Mouse (Mus musculus) forebrain, postnatal 0 days (tissue): ENCODE data around the gene 1110059E24Rik. TPM values are rescaled to one million over a fixed set of nuclear protein-coding genes. Genes with fewer than 3 reads are reported as not detected.
"Not testable (repeated sequence)": the region's sequence is repeated elsewhere in the genome, so short reads cannot be mapped to it uniquely, and the experiment has no call there.

Source experiments
- ATAC-seq: fragments of 200-750 bp; cut with Nextera tagmentation; 2 replicates; pipeline ENCODE4 v1.8.0; 2017; ENCODE audit warnings: mild to moderate bottlenecking, moderate library complexity
- DNase-seq: peaks from one replicate; pipeline ENCODE4 v3.0.0-alpha.2; 2015
- H3K27ac ChIP-seq: fragments of 300-500 bp; sonication (generic); 2 replicates; pipeline ENCODE4 v1.5.1; 2014; ENCODE audit warnings: low read depth, mild to moderate bottlenecking, antibody characterized with exemption, low read length, moderate library complexity, mixed read lengths
- H3K27me3 ChIP-seq: fragments of 300-500 bp; sonication (generic); 2 replicates; pipeline ENCODE4 v1.6.1; 2014; ENCODE audit warnings: mild to moderate bottlenecking, low read length, mixed read lengths; ENCODE audit not compliant: insufficient read depth
- H3K36me3 ChIP-seq: fragments of 300-500 bp; sonication (generic); 2 replicates; pipeline ENCODE4 v1.6.1; 2014; ENCODE audit warnings: mild to moderate bottlenecking, moderate library complexity; ENCODE audit not compliant: insufficient read depth
- H3K4me1 ChIP-seq: fragments of 300-500 bp; sonication (generic); 2 replicates; pipeline ENCODE4 v1.6.1; 2014; ENCODE audit warnings: antibody characterized with exemption; ENCODE audit not compliant: insufficient read depth
- H3K4me2 ChIP-seq: fragments of 300-500 bp; sonication (generic); 2 replicates; pipeline ENCODE4 v1.6.1; 2014; ENCODE audit warnings: low read depth, mild to moderate bottlenecking, moderate library complexity
- H3K4me3 ChIP-seq: fragments of 300-500 bp; sonication (generic); 2 replicates; pipeline ENCODE4 v1.5.1; 2014; ENCODE audit warnings: low read depth, low read length, mixed read lengths
- H3K9ac ChIP-seq: fragments of 300-500 bp; sonication (generic); 2 replicates; pipeline ENCODE4 v1.6.1; 2014; ENCODE audit warnings: mild to moderate bottlenecking
- H3K9me3 ChIP-seq: fragments of 300-500 bp; sonication (generic); 2 replicates; pipeline ENCODE4 v1.6.1; 2016; ENCODE audit warnings: low read length
- CTCF ChIP-seq: sonication (generic); IDR thresholded peaks from 2 replicates; pipeline ENCODE4 v1.5.1; 2016; ENCODE audit warnings: antibody characterized with exemption, control low read depth, low read depth
- WGBS: fragments of 180-500 bp; shearing (Covaris S2); extraction: QIAGEN DNeasy Blood & Tissue Kit; methylation state at CpG from one replicate; pipeline ENCODE4 v1.1.7; 2014; 5-methylcytosine and 5-hydroxymethylcytosine counted together
- polyA plus RNA-seq: library from polyadenylated mRNA; unstranded; fragments of >200 nt; fragmentation: Nextera tagmentation; extraction: Ambion mirVana; gene quantifications from 2 replicates; pipeline ENCODE4 v1.2.1, GENCODE M21; 2015
- total RNA-seq: library from RNA; depleted of rRNA; stranded (reverse); fragments of >200 nt; gene quantifications from 2 replicates; pipeline ENCODE4 v1.2.3, GENCODE M21; 2014

1110059E24Rik gene
- total and polyA plus RNA-seq, 2 experiments from 2014 or later = 45.8 to 56.9 TPM

- DNase-seq (no peak), ATAC-seq (no peak)
- H3K36me3 ChIP-seq = no peaks in the 10 kb centered on the region
- no peak overlapping the region for H3K4me2 ChIP-seq
- no peak overlapping the region for H3K4me3 ChIP-seq
- H3K9ac ChIP-seq = no peak overlapping the region
- H3K27me3 ChIP-seq = no peaks in the 10 kb centered on the region
- WGBS = 74% methylated on average over 6 of the region's 6 CpGs
- no peak for TF ChIP-seq CTCF
- no peaks in the 10 kb centered on the region for H3K9me3 ChIP-seq
- H3K4me1 ChIP-seq = no peaks in the 10 kb centered on the region
- H3K27ac ChIP-seq = no peak overlapping the region
These were observed 42.5 kb downstream of the 1110059E24Rik start for GRCm38 (mm10) chr19:21610240-21610639.

DNA sequence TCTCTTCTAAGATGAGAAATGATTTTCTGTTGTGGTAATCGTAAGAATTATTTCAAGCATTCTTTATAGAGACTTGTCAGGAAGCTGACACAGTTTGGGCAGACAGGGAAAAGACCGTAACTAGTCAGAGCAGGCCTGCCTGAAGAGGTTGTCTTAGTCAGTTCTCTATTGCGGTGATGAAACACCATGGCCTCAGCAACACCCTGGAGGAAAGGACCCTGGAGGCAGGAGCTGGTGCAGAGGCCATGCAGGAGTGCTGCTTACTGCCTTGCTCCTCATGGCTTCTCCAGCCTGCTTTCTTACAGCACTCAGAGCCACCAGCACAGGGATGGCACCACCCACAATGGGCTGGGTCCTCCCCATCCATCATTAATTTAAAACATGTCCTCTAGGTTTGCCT lies 47.5 kb downstream of the 1110059E24Rik start:
- H3K9ac ChIP-seq = no peak overlapping the region
- no peak for ATAC-seq

GRCm38 (mm10) chr19:21603836-21604235 lies 48.9 kb downstream of the 1110059E24Rik start:
- no peak overlapping the region for H3K9ac ChIP-seq
- H3K36me3 ChIP-seq = no peaks in the 10 kb centered on the region
- H3K4me2 ChIP-seq = no peak overlapping the region
- H3K27ac ChIP-seq = no peak overlapping the region
- H3K27me3 ChIP-seq = no peaks in the 10 kb centered on the region
- no peak for DNase-seq
- no peaks in the 10 kb centered on the region for H3K9me3 ChIP-seq
- no peak overlapping the region for H3K4me3 ChIP-seq
- no peak for TF ChIP-seq CTCF
- WGBS = 74% methylated on average over 3 of the region's 3 CpGs
- no peak for ATAC-seq
- H3K4me1 ChIP-seq = no peaks in the 10 kb centered on the region

More for the DNA sequence above, 47.5 kb downstream of the 1110059E24Rik start:
- no peak for DNase-seq
- Histone ChIP-seq H3K9me3 (no peaks in the 10 kb centered on the region), H3K4me3 (no peak overlapping the region), H3K4me1 (no peaks in the 10 kb centered on the region), H3K27ac (no peak overlapping the region), H3K4me2 (no peak overlapping the region), H3K27me3 (no peaks in the 10 kb centered on the region), H3K36me3 (no peaks in the 10 kb centered on the region)
- no peak for TF ChIP-seq CTCF
- 86% methylated on average over 3 of the region's 3 CpGs for WGBS

DNA sequence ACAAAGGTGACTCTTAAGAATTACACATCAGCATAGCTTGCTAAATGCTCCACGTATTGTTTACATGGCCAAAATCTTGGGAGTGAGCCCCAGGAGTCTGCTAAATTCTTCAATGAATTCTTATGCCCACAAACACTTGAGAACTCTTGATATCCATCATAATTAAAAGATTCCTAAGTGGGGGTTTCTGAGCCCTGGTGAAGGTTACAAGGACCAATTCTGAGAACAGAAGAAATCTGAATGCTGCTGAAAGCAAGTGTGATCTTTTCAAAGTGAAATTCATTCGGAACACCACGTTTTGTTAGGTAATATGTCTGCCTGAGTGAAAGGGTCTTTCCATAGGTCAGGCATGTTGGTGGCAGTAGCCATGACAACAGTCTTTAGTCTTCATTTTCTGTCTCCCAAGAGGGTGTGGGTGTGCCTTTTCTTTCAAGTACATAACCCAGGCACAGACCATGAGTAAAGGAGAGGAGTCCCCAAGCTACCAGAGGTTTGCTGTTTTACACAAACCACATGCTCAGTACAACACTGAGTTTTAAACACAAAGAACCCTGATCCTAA lies 51.2 kb downstream of the 1110059E24Rik start:
- Histone ChIP-seq H3K4me2 (no peak overlapping the region), H3K9ac (no peak overlapping the region), H3K4me3 (no peak overlapping the region), H3K4me1 (no peaks in the 10 kb centered on the region), H3K36me3 (no peaks in the 10 kb centered on the region), H3K9me3 (no peaks in the 10 kb centered on the region), H3K27me3 (no peaks in the 10 kb centered on the region), H3K27ac (no peak overlapping the region)
- no peak for ATAC-seq
- no peak for DNase-seq
- no peak for TF ChIP-seq CTCF
- WGBS = 19% methylated on average over 3 of the region's 3 CpGs

DNA sequence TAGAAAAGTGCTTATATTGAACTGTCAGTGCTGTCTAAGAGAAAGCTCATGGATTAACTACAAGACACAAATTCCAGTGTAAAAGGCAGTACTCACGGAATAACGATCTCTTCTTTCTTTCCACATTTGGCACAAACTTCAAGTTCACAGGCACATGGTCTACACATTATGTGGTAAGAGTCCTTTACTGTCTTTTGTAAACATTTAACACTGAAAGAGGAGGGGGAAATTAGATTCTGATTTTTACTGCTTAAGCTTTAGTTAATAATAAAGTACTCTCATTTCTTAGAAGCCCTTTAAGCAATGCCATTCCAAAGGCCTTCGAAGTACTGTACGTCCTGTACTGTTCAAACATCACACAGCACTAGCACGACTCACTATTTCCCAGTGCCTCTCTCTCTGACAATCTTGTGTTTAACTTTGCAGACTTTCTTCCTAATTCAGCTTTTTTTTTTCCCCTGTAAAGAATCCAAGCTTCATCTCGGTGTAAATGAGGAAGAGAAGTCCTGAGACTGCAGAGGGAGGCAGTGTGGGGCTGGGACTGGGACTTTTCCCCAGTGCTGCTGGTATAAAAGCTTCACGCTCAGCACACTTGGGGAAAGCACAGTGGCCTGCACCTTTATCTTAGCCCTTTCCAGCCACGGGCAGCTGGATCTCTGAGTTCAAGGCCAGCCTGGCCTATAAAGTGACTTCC lies 54.0 kb downstream of the 1110059E24Rik start:
- WGBS = 38% methylated on average over 8 of the region's 8 CpGs

GRCm38 (mm10) chr19:21594676-21595075 lies 58.1 kb downstream of the 1110059E24Rik start:
- no peaks in the 10 kb centered on the region for H3K27me3 ChIP-seq
- no peak for ATAC-seq
- TF ChIP-seq CTCF = no peak
- 81% methylated on average over 1 of the region's 1 CpGs for WGBS
- H3K4me3 ChIP-seq = no peak overlapping the region
- no peak for DNase-seq
- H3K4me2 ChIP-seq = no peak overlapping the region
- H3K4me1 ChIP-seq = no peaks in the 10 kb centered on the region
- no peaks in the 10 kb centered on the region for H3K36me3 ChIP-seq
- H3K27ac ChIP-seq = no peak overlapping the region
- no peak overlapping the region for H3K9ac ChIP-seq
- no peaks in the 10 kb centered on the region for H3K9me3 ChIP-seq

More for the DNA sequence above, 54.0 kb downstream of the 1110059E24Rik start:
- DNase-seq (no peak), ATAC-seq (no peak; the same call in 1 of the 2 replicates)
- H3K4me2 ChIP-seq = no peak overlapping the region
- no peaks in the 10 kb centered on the region for H3K36me3 ChIP-seq
- no peak overlapping the region for H3K27ac ChIP-seq
- H3K9me3 ChIP-seq = no peaks in the 10 kb centered on the region
- H3K9ac ChIP-seq = no peak overlapping the region
- no peaks in the 10 kb centered on the region for H3K4me1 ChIP-seq
- TF ChIP-seq CTCF = no peak
- no peak overlapping the region for H3K4me3 ChIP-seq
- no peaks in the 10 kb centered on the region for H3K27me3 ChIP-seq

- H3K9ac ChIP-seq, H3K4me3 ChIP-seq, H3K4me1 ChIP-seq, H3K9me3 ChIP-seq, H3K27ac ChIP-seq, H3K27me3 ChIP-seq, DNase-seq, H3K4me2 ChIP-seq, ATAC-seq, H3K36me3 ChIP-seq: not testable (repeated sequence)
- 87% methylated on average over 5 of the region's 5 CpGs for WGBS
These were observed 60.6 kb downstream of the 1110059E24Rik start for GRCm38 (mm10) chr19:21592216-21592615.
